Mouse (Mus musculus) frontal cortex, postnatal 14 days (tissue): ENCODE data around the gene Hunk.

ENCODE experiments used
- DNase-seq, 2 experiments: peaks; one replicate each; pipeline ENCODE4 v3.0.0; 2022; ENCODE audit warnings: low spot score in 2 of 2

Hunk gene

DNA sequence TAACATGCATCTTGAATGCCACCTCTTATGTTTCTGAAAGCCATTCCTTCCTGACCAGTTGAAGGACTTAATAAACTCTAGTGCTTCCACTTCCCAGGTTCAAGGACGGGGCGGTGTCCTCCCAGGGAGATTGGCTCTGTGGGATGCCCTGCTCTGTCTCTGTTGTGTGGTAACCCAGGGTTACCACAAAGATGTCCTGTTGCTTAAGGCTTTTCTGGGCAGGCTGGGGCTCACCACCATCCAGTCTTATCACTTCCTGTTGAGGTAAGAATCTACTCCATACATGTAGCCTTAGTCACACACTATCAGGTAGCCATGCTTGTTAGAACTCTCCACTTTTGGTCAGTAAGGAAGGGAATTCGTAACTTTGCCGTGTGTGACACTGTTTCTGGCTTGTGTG lies 49.4 kb downstream of the Hunk start:
- no peak for DNase-seq

DNA sequence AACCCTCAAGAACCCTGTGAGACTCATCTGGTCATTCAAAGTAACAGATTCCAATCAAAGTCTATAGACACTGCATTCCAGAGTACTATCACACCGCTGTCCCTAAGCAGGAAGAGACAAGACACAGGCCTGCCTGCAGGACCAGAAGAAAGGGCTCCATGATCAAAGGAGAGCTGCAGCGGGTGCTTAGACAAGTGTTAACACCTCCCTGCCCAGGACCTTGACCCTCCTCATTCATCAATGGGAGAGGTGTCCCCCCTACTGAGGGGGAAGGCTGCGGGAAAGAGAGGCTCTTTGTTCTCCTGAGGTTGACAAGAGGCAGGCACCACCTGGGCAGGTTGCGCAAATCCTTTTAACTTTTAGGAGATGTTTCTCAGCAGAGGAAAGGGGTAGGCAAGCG lies 51.5 kb downstream of the Hunk start:
- DNase-seq, result no peak

DNA sequence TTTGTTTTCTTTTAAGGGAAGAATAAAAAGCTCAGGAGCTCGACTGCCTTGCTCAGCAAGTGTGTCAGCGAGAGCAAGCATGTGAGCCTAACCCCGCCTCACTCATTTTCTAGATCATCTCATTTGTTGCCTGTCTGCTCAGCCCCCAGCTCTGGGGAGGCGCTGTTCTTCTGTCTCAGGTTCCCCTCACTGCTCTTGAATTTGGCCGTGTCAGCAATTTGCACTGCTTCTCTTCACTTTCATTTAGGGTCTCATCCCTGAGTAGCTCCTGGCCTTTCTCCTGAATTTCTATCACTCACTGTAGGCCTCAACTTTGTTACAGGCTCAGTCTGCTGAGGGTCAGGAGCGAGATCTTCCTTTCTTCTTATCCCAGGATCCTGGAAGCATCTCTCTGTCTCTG lies 53.7 kb downstream of the Hunk start:
- DNase-seq, result no peak

DNA sequence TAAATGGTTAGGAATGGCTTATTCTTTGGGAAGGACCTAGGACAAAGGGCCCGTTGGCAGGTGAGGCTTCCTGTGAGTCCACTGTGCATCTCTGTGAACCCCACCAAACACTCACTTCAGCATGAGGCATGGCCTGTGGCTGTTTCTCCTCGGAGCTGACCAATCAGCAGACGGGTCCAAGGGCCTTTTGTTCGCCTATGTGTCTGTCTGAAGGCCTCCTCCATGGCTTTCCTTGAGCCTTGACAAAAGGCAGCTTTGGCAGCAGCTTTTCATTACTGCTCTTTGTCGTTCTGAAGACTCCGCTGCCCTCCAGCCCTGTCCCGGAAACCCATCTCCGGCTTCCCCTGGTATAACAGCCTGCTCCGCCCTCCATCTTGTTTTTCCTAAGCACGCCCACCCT lies 54.8 kb downstream of the Hunk start:
- no peak for DNase-seq

- DNase-seq, result no peak
These were observed 57.2 kb downstream of the Hunk start for GRCm38 (mm10) chr16:90442991-90443390.

GRCm38 (mm10) chr16:90453197-90453596 lies 67.4 kb downstream of the Hunk start:
- peak in 1 of 2 experiments; percentile 12 for DNase-seq

DNA sequence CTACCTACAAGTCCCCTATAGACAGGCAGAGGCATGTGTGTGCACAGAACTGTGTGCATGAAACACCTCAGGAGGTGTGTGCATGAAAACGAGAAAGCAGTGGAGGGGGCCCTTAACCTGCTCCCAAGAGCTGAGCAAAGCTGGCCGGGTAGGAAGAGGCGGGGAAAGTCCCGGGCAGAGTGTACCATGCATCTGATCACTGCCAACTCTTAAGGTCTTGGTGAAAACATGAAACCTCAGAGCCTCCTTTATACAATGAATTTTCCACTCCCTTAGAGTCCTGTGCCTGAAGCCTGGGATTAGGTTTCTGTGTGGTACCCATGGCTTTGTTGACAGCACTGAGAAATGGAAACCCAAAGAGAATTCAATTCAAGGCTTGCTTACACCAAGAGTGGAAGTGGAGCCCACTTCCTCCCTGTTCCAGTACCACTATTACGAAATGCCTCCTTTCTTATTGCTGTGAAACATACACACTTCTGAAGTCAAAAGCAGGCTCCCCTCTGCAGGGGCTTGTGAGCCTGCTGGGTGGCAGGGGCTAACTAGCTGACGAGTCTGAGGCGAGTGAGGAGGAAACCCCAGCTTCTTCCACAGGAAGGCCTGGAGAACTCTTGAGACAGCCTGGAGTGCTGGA lies 70.8 kb downstream of the Hunk start:
- no peak for DNase-seq

- no peak for DNase-seq
These were observed 73.2 kb downstream of the Hunk start for GRCm38 (mm10) chr16:90458899-90459610.

GRCm38 (mm10) chr16:90461304-90461905 lies 75.6 kb downstream of the Hunk start:
- no peak for DNase-seq

DNA sequence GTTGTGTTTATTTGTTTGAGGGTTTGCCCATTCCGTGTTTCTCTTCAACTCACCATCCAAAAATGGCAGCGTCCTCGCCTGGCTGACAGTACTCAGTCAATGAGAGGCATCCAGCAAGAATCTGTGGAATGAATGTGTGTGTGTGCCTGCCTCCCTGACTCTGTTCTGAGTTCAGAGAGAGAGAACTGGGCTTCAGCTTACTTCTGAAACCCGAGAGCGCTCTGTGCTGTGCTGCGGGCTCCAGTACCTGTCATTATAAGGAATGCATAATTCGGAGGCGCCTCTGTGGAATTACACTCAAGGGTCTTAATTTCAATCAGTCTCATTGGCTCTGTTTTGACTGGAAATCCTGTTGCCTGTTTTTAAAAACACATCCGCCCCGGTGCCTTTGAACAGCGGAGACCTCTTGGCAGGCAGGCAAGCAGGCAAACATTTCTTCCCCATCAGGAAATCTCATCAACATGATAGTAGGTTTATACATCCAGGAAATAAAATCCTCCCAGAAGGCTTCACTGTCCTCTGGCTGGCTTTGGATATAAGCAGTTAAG lies 77.0 kb downstream of the Hunk start:
- no peak for DNase-seq

DNA sequence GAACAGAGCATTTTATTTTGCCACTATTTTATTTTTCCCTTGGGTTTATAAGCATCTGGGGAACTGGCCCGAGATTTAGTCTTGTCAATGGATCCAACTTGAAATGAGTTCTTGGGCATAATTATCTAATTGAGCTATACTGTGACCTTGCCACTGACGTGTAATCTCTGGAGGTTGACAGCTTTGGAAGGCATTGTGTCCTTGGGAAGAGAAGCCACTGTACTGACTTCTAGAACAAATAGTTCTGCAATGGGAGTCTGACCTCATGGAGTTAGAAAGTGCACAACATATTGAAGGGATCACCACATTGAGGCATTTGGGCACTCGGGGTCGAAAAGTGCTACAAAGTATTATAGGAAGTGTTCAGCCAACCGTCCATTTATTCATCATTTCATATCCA lies 79.3 kb downstream of the Hunk start:
- no peak for DNase-seq

GRCm38 (mm10) chr16:90468286-90468685 lies 82.5 kb downstream of the Hunk start:
- no peak for DNase-seq

GRCm38 (mm10) chr16:90475701-90476229 lies 90.0 kb downstream of the Hunk start:
- no peak for DNase-seq

DNA sequence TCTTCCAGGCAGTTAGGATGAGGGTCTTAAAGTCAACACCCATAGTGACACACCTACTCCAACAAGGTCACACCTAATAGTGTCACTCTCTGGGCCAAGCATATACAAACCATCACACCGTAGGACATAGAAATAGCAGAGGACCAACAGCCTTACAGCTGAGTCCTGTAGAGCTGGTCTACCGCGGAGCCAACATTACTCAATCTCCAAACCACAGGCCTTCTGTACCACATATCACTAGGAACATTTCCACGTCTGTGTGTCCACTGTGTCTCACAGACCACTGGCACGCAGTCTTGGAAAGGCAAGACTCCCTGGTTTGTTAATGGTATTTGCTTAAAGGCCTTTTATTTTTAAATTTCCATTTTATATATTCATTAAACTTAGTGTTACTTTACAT lies 95.8 kb downstream of the Hunk start:
- no peak for DNase-seq

- no peak for DNase-seq
These were observed 97.5 kb downstream of the Hunk start for GRCm38 (mm10) chr16:90483341-90483740.

DNA sequence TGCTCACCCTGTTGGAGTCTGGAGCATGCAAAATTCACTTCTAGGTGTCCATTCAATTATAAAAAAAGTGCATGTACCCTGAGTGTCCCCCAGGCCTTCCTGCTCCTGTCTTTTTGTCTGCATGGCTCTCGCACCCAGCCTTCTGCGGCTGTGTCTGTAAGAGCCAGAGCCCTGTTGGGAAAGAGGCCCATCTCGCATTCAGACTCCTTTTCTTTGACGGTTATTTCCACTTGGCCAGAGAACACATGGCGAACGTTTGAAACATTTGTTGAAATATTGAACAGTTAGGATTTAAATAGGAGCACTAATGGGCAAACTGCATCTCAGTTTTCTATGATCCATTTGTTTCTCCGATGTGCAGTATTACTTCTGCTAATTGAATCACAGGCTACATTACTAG lies 99.3 kb downstream of the Hunk start:
- DNase-seq, result no peak

GRCm38 (mm10) chr16:90485599-90485998 lies 99.8 kb downstream of the Hunk start:
- DNase-seq, result no peak

DNA sequence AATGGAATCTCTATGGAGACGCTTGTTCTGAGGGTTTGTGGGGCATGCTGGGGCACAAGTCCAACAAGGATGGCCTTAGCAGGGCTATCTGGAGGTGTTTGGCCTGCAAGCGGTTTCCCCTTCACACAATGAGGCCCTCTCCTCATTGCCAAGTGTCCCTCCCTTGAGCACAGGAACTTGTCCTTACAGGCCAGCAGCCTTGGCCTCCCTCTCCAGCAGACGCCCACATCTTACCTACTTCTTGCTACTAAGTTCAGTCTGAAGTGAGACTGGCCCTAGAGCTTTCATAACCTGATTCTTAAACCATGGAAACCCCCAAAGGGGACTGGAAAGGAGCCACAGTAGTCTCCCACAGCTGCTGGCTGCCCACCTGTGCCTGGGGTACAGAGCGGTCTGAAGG lies 104.3 kb downstream of the Hunk start:
- DNase-seq, result no peak

DNA sequence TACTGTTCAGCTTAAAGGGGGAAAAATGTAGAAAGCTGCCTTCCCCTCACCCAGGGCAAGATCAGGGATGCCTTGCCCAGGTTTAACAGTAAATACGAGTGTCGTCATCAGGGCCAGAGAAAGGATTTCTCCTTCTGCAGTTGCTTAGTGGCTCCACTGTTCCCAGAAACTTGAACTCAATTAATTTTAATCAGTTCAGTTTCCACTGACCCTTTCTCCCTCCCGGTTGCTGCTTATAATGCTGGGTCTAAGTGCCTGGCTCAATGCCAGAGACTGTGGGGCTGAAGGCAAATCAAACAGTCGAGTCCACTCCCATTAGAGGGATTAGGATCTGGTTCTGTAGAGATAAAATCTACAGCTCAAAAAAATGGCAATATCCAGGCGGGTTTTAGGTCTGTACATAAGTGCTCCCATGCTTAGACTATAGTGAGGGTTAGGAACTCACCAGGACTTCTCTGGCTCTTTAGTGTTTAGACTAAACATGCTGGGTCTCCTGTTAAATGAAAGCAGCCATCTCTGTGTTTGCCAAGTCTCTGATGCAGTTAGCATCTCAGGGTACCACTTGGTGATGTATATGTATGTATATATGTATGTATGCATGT lies 106.2 kb downstream of the Hunk start:
- DNase-seq, result no peak

GRCm38 (mm10) chr16:90496930-90497329 lies 111.1 kb downstream of the Hunk start:
- no peak for DNase-seq

DNA sequence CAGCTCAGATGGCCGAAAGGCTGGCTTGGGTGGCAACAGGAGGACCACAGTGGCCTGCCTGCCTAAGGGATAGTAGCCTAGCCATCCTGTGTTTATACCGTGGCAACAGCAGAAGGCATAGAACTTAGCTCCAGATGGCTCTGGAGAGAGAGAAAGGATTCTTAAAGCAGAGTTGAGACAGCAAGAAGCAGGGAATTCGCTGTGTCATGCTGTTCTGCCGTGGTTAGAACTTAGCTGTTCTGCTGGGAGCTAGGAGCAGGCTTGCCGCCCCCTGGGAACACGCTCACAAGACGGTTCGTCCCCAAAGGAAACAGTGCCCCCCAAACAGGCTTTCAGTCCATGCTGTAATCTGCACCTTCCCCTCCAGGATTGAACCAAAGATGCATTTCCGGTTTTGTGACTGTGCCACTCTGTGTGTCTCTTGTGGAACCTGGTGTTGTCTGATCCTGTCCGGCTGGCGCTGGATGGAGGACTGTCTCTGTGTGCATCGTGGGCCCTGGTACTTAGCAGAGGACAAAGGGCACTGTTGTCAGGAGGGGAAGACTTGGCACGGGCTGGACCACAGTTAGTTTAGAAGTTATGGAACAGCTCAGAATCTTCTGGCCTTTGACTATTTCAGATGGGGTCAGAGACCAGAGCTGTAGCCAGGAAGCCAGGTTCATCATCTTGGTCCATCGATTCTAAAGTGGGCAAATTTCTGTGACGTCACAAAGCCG lies 112.1 kb downstream of the Hunk start:
- no peak for DNase-seq

DNA sequence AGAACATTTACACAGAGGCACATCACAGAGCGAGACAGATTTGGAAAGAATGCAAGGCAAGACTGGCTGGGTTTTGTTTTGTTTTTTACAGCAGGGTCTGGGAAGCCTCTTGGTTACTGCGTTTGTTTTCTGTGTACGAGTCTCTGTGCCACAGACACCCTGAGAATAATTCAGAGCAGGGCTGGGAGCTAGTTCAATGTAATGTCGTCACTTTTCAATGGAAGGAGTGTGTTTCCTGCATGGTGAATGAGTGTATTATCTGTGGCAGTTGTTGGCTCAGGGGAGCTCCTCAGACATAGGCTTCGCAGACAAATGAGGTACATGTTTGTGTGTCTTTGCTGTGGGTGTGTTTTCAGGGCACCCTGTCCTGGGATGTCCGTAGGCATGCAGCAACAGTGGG lies 115.0 kb downstream of the Hunk start:
- DNase-seq, result no peak
